Mouse (Mus musculus) cortical plate, adult 2 months (tissue): ENCODE measurements around the gene Robo2.

Experiments used
- CTCF ChIP-seq: fragments of 200-500 bp; IDR thresholded peaks from 2 replicates; pipeline ENCODE4 v1.5.1; 2011; ENCODE audit warnings: mild to moderate bottlenecking, control low read depth, low read length; ENCODE audit not compliant: insufficient read depth; ENCODE audit errors: extremely low read depth
- POLR2A ChIP-seq: fragments of 200-500 bp; IDR thresholded peaks from 2 replicates; pipeline ENCODE4 v1.6.1; 2011; ENCODE audit warnings: mild to moderate bottlenecking, low read length, control low read depth; ENCODE audit not compliant: insufficient read depth; ENCODE audit errors: extremely low read depth

- TF ChIP-seq POLR2A (no peak), CTCF (no peak)
Measured at GRCm38 (mm10) chr16:73908504-73908903, 503.1 kb downstream of the Robo2 start.
